Mouse (Mus musculus) heart, adult 11 months (tissue): ENCODE results near the gene Srm.

ENCODE experiments used
- DNase-seq: peaks from one replicate; pipeline ENCODE4 v3.0.0; 2022

Srm gene

DNA sequence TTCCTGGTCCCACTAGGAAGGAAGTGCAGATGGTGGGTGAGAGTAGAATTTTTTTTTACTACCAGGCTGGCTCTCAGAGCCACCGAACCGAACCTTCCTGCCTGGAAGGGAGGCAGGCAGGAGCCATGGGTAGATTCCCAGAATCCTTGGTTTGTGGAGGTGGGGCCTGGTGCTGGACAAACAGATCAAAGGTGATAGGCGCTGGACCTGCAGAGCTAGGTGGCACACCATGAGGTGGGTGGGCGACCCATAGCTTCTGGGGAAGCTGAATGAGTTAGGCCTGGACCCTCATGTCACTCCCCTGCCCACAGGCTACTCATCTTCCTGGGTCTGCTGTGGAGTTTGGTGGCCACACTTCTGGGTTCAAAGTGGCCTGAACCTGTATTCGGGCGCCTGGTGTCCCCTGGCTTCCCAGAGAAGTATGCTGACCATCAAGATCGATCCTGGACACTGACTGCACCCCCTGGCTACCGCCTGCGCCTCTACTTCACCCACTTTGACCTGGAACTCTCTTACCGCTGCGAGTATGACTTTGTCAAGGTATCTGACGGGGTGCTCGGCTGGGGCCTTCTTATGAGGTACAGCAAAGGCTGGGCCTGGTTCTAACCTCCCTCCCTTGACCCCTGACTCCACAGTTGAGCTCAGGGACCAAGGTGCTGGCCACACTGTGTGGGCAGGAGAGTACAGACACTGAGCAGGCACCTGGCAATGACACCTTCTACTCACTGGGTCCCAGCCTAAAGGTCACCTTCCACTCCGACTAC, 11.2 kb downstream of the Srm start, which contains the start of gene Masp2:
Gene Masp2 (plus strand): TSS at position 198 of the 764 bp plus-strand sequence.
- peak; percentile 91 for DNase-seq

- peak; percentile 84 for DNase-seq
Measured at GRCm38 (mm10) chr4:148603376-148604139, 12.3 kb downstream of the Srm start.

GRCm38 (mm10) chr4:148604141-148604540, 12.8 kb downstream of the Srm start:
- peak; percentile 84 for DNase-seq

DNA sequence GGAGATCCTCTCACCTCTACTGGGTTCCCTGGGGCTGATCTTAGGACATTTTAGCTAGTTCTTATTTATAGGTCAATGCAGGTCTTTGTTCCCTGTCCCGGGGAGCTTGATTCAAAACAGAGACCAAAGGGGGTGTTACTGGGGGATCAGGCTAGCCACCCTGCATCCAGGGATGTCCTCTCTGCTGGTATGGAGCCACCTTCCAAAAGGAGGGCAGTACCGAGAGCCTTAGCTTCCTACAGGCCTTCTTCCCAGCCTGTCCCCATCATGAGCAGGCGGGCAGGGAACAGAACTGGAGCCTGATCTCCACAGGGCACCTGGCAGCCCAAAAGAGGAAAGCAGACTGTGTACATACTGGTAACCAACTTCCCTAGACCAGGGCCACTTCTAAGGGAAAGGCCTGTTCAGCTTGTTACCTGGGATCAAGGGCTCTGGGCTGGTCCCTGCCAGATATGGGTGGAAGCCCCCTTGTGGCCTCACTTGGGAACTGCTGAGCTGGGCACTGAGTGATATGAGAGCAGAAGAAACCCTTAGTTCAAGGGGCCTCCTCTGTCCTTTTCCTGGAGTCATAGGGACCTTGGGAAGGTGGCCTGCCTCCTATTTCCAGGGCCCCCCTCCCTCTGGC, 13.3 kb downstream of the Srm start:
- DNase-seq: peak; percentile 93

DNA sequence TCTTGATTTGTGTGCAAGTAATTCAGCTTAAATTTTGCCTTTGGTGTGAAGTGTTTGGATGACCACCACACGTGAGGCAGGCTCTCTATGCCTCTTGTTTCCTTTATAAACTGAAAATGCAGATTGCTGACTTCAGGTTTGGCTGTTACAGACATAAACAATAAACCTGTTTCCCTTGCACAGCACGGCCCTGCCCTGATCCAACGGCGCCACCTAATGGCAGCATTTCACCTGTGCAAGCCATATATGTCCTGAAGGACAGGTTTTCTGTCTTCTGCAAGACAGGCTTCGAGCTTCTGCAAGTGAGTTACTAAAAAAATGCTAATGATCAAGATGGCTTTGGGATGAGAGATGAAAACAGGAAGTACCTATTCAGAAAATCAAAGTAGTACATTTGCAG, 16.5 kb downstream of the Srm start:
- peak; percentile 84 for DNase-seq

DNA sequence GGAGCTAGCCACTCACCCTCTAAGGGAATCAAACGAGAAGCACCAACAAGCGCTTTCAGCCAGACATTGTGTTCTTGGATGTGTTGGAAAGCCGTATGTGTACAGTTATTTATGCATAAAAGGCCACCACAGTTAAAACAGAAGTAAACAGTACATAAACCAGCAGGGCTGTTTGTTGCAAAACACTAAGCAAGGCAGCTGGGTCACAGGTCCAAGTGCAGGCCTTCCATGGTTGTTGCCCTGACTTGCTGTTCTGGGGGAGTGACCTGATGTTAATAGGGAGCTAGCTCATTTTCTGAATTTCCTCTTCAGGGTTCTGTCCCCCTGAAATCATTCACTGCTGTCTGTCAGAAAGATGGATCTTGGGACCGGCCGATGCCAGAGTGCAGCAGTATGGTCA, 18.5 kb downstream of the Srm start:
- DNase-seq: no peak

DNA sequence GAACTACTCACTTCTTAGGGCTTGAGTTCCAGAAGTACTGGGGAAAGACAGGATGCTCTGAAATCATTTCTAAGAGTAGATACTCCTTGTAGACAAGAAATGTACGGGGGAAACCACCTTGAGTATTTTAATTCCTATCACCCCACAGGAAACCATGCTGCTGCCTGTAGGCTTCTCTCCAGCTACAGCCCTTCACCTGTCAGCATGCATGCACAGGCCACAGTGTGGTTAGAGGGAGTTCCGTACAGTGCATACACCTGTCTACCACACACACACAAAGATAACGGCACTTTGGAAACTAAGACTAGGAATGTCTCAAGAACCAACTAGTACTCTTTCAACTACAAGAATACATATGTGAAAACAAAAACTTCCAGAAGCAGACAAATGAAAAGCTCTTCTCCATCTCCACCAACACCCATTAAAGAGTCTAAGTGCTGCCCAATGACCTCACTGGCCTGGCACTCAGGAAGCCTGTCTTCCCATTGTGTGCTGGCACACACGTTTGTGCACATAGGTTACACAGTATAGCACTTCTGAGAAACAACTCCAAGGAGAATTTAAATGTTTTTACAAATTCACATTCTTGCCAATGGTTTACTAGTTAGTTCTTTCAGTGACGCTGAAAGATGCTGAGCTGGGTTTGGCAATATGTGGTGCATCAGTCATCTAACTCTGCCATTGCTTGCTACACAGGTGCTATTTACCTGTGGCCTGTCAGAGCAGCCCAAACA, 19.5 kb downstream of the Srm start:
- no peak for DNase-seq

DNA sequence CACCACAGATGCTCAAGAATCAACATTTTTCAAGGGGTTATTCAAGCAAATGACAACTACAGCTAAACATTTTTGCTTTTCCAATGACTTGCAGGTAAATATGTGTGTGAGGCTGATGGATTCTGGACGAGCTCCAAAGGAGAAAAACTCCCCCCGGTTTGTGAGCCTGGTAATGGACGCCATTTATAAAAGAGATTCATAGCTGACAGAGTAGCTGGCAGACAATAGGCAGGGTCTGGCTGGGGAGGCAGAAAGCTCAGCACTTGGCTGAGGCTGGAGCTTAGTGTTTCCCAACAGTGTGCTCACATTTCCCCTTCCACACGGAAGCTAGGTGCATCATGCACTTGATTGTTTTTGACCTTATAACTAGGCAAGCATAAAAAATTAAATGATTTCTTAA, 21.3 kb downstream of the Srm start:
- DNase-seq: no peak

DNA sequence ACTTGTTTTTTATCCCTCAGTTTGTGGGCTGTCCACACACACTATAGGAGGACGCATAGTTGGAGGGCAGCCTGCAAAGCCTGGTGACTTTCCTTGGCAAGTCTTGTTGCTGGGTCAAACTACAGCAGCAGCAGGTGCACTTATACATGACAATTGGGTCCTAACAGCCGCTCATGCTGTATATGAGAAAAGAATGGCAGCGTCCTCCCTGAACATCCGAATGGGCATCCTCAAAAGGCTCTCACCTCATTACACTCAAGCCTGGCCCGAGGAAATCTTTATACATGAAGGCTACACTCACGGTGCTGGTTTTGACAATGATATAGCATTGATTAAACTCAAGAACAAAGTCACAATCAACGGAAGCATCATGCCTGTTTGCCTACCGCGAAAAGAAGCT, 22.4 kb downstream of the Srm start:
- DNase-seq: no peak

GRCm38 (mm10) chr4:148619805-148620204, 28.5 kb downstream of the Srm start:
- no peak for DNase-seq

DNA sequence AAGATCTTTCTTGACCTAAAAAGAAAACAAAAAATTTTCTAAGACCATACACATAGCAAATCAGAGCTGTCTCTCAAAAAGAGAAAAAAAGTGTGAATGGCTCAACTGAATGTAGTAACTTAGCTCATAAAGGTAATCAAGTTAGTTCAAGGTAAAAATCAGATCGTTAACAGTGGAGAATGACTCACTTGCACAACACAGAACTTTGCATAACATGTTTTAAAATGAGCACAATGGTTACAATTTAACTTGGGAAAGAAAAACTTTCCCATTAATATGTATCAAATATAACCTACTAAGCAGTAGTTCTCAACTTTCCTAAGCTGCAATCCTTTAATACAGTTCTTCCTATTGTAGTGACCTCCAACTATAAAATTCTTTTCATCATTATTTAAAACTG, 29.4 kb downstream of the Srm start:
- no peak for DNase-seq

- DNase-seq: no peak
Measured at GRCm38 (mm10) chr4:148622485-148622884, 31.2 kb downstream of the Srm start.

DNA sequence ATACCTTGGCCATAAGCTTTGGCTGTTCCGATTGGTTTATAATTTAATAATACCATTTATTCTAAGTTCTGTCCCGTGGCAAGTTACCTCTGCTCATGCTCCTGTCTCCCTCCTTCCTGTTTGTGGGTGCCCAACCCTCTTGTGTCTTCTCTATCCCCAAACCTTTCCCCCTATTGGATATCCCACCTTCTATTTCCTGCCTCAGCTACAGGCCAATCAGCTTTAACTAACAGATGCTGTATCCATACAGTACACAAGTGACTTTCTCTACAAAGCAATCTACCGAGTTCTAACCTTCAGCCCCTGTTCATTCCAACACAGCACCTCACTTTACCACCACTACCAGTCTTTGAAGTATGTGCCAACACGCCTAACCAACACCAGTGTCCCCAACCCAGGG, 32.3 kb downstream of the Srm start:
- DNase-seq: no peak

GRCm38 (mm10) chr4:148625010-148625409, 33.7 kb downstream of the Srm start:
- DNase-seq: no peak

- DNase-seq: no peak
Measured at GRCm38 (mm10) chr4:148625756-148626622, 34.7 kb downstream of the Srm start.

GRCm38 (mm10) chr4:148626623-148627185, 35.4 kb downstream of the Srm start, which contains the start of gene Tardbp:
Gene Tardbp (minus strand): TSS chr4:148627019.
- DNase-seq: peak; percentile 99

DNA sequence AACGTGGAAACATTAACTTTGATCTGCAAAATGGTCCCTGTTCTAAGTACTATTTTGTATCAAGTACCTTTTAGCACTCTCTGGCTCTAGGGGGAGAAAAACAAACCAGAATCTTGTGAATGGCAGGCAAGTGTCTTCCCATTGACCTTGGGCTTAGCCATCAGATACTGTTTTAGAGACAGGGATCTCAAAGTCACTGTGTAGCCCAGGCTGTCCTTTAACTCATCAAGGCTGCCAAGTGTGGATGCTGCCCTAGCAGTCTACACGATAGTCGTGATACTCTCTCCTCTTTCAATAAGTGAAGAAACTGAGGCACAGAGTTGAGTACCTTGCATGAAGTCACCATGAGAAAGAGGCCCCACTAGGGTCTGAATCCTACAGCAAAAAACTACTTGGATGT, 35.9 kb downstream of the Srm start:
- DNase-seq: no peak

- DNase-seq: no peak
Measured at GRCm38 (mm10) chr4:148632013-148632692, 40.9 kb downstream of the Srm start.

- DNase-seq: no peak
Measured at GRCm38 (mm10) chr4:148633395-148634061, 42.2 kb downstream of the Srm start.

DNA sequence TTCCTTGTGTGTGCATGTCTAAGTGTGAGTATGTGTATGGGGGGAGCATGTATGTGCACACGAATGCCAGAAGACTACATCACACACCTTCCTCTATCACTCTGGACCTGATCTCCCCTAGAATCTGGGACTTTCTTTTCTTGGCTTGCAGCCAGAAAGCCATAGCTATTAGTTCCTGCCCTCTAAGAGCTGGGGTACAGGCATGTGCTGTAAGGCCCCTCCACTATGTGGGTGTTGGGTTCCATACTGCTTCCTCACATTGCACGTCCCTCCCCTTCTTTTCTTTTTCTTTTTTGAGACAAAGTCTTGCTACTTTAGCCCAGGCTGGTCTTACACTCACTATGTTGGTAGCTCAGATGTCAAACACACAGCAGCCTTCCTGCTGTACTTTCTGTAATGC, 44.0 kb downstream of the Srm start:
- no peak for DNase-seq
